Mouse (Mus musculus) induced T-regulatory cell, adult 2 months (primary cell): ENCODE results near the gene Ing1.
A peak's percentile ranks its signal among the peaks of the same experiment; 100 is the strongest.
"Not testable (repeated sequence)": the region's sequence is repeated elsewhere in the genome, so short reads cannot be mapped to it uniquely, and the experiment has no call there.

ENCODE experiments used
- DNase-seq: peaks from one replicate; pipeline ENCODE4 v3.0.0-alpha.2; 2012; ENCODE audit warnings: low read depth

Gene Ing1

GRCm38 (mm10) chr8:11551497-11551896 is 3.9 kb upstream of the Ing1 start:
- DNase-seq, result peak; percentile 49

GRCm38 (mm10) chr8:11552390-11552789 is 3.0 kb upstream of the Ing1 start:
- no peak for DNase-seq

GRCm38 (mm10) chr8:11555720-11556591 is 585 bp downstream of the Ing1 start:
- peak; percentile 99 for DNase-seq

- DNase-seq, result peak; percentile 69
These were observed 1.5 kb downstream of the Ing1 start for GRCm38 (mm10) chr8:11556691-11557423.

DNA sequence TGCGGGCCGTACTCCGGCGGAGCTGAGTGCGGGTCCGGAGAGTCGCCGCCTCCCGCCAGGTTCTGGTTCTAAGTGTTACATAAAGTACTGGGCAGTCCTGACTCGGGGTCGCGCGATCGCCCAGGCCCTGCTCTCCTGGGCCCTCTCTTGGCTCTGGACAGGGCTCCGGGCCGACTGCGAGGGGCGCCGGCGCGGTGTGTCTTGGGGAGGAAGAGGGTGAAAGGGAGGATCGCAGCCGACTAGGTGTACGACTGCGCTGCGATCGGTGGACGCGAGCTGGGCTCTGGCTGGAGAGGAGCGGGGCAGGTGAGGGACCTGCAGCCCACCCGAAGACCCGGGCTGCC is 2.0 kb downstream of the Ing1 start:
- no peak for DNase-seq

GRCm38 (mm10) chr8:11557768-11558629 is 2.6 kb downstream of the Ing1 start:
- DNase-seq, result peak; percentile 99

- peak; percentile 29 for DNase-seq
These were observed 4.1 kb downstream of the Ing1 start for GRCm38 (mm10) chr8:11559511-11559910.

GRCm38 (mm10) chr8:11560220-11560619 is 4.8 kb downstream of the Ing1 start:
- DNase-seq, result no peak

DNA sequence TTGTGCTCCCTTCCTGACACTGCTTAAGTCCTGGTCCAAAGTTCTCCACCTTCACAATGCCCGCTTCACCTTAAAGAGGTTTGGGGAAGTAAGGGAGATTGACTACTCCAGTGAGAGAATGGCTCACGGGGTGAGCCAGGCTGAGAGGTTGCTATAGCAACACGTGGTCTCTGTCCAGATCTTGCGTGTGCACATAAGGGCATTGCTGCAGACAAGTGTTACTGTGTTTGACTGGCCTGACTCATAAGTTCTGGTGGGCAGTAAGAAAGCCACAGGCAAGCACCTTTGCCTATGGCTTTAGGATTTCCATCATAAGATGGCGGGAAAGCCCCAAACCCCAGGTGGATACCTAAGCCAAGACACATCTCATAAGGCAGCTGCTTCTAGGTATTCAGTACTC is 8.9 kb downstream of the Ing1 start:
- no peak for DNase-seq

DNA sequence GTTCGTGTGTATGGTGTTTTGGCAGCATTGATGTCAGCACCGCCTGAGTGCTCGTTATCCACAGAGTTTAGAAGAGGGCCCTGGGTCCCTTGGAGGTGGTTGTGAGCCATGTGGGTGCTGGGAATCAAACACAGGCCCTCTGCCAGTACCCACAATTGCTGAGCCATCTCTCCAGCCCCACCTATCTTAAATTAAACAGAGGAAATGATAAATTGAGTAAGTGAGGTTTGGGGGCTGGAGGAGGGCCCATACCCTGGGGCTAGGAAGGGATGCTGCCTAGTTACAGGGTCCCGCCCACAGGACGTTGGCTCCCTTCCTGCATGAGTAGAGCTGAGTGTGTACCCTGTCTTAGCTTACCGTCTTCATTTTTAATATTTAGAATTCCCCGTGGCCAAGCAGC is 9.3 kb downstream of the Ing1 start:
- no peak for DNase-seq

DNA sequence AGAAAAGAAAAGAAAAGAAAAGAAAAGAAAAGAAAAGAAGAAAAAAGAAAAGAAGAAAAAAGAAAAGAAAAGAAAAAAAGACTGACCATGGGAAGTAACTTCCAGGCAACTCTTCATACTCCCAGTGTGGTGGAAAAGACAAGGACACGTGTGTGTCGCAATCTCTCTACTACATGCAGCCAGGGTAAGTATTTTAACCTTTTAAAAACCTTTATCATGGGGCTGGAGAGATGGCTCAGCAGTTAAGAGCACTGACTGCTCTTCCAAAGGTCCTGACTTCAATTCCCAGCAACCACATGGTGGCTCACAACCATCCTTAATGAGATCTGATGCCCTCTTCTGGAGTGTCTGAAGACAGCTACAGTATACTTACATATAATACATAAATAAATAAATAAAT is 12.8 kb downstream of the Ing1 start:
- DNase-seq, result not testable (repeated sequence)

DNA sequence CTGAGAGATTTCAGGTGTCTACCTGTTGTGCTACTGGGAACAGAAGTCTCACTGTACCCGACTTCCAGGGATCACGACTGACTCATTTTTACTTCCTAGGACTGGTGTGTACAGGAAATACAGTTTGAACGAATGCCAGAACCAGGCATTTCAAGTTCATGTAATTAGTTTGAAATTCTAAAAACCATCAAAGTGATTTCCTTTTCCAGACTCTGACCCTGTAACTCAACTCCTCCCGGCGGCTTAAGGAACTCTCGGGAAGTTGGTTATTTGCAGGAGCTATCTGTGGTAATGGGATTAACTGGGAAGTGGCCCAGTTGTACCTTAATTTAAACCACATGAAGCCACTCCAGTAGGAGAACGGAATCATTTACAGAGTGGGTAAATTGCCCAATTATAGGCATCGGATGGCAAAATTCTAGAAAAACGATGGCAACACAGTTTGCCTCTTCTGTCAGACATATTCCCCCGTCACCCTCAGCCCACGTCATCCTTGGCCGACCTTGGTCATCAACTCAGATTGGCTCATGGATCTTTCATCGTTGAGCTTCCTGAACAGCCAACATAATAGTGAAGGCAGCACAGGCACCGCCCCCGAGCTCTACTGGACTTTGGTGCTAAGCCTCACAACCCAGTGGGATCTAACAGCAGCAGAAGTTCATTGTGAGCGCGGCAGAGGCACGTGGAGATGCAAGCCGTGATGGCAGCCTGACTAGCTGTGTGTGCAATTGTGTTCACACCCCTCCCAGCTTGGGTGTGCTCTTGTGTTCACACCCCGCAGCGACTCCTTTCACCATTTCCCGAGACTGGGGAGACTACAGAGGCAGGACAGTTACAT is 14.1 kb downstream of the Ing1 start:
- no peak for DNase-seq

DNA sequence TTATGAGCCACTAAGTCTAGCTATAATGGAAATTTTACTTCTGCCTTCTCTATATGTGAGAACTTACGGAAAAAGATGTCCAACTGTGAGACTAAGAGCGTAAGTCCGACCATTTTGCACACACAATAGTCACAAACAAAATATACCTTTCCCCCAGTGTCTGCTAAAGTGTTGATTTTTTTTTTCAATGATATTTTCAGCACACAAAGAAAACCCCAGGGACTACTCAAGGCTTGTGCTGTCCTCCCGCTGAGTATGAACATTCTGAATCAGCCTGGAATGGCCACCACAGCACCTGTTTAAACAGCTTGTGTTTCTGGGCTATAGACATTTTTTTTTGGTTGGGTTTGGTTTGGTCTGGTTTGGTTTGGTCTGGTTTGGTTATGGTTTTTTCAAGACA is 15.4 kb downstream of the Ing1 start:
- DNase-seq, result no peak

DNA sequence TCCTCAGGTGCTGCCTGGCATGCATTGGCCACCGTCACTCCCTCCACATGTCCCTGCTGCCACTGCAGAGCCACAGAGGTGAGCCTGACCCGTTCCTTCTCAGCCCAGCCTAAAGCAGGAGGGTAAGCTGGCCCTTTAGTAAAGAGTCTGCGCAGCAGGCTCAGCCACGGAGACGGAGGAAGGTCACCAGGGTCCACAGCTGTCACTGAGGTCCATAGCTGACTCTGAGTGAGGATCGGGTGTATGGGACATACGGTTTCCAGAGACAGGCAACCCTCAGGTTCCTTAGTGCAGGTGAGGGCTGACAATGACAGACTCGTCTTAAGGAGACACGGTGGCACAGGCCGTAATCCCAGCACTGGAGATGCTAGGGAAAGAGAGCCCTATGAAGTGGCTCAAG is 16.6 kb downstream of the Ing1 start:
- no peak for DNase-seq

DNA sequence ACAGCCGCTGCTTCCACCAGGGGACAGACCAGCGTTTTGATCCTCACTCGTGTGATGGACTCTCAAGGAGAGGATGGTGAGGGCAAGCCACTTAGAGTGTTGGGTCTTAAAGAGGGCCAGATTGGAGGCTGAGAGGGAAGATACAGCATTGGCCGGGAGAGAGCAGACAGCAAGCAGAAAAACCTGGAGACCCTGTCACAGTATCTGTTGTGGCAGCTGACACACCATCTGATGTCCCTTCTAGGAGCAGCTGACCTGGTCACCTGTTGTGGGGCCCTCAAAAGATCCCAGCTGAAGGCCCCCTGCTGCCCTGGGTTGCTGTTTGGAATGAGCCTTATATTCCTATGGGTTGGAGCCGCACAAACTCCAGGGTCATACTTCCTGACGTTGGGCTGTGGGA is 17.1 kb downstream of the Ing1 start:
- DNase-seq, result no peak

- no peak for DNase-seq
These were observed 19.7 kb downstream of the Ing1 start for GRCm38 (mm10) chr8:11574911-11575603.

DNA sequence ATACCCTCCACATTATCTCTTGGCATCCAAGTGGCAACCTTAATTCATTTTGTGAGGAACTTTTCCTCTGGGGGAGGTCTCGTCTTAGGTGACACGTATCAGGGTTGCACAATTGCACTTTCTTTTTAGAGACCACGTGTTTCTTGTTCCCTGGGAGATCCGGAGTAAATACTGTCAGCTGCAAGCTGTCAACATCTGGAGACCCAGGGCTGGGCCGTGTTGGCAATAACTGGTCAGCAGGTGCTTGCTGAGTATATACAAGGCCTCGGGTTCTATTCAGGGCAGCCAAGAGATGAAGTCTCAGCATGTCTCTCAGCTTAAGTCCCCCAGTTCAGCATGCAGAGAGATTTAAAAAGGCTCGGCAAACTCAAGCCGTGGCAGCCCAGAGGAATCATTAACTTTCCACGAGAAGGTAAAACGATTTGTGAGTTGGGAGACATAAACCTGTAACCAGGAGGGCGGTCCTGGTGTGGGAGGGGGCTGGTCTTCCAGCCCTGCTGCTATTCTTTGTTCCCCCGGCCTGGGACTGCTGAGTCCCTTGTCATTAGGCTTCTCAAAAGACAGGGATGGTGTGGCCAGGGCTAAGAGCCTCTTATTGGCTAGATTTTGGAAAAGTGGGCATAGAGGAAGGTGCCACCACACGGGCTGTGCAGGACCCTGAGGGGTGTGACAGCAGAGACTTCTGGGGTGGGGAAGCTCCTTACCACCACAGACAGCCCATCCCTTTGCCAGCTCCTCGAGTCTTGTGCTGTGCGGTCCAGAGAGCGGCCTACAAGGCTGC is 20.4 kb downstream of the Ing1 start:
- no peak for DNase-seq

GRCm38 (mm10) chr8:11585513-11586373 is 30.4 kb downstream of the Ing1 start:
- no peak for DNase-seq

- DNase-seq, result no peak
These were observed 31.0 kb downstream of the Ing1 start for GRCm38 (mm10) chr8:11586374-11586745.
